Mouse (Mus musculus): Measurements from ENCODE around the gene Pacrg. TPM values are rescaled to one million over a fixed set of nuclear protein-coding genes. Genes with fewer than 3 reads are reported as not detected.

Gene Pacrg
- polyA plus RNA-seq, 1 experiment from 2014 or later = 6.7 TPM

GRCm38 (mm10) chr17:10521282-10521681, 318.8 kb downstream of the Pacrg start:
- WGBS = 88% methylated on average over 7 of the region's 7 CpGs
- no peak overlapping the region for H3K27ac ChIP-seq (ENCODE audit: low read length)
- H3K4me2 ChIP-seq (ENCODE audit: low read length) = no peak overlapping the region
- H3K9me3 ChIP-seq (ENCODE audit: control insufficient read depth, low read length) = no peaks in the 10 kb centered on the region
- H3K9ac ChIP-seq (replicated peaks; ENCODE audit: low read depth, low read length) = no peak overlapping the region
- H3K27me3 ChIP-seq (replicated peaks; ENCODE audit: control insufficient read depth, insufficient read depth, low read length) = no peaks in the 10 kb centered on the region
- ATAC-seq = no peak
- no peak overlapping the region for H3K4me3 ChIP-seq (replicated peaks; ENCODE audit: low read length)
- H3K4me1 ChIP-seq (replicated peaks; ENCODE audit: control insufficient read depth, insufficient read depth, low read length) = peaks cover 8% of the 10 kb centered on the region; the same call in 1 of the 2 replicates
- H3K36me3 ChIP-seq (ENCODE audit: control insufficient read depth, insufficient read depth) = no peaks in the 10 kb centered on the region

GRCm38 (mm10) chr17:10519506-10520155, 320.5 kb downstream of the Pacrg start:
- H3K9me3 ChIP-seq (ENCODE audit: control insufficient read depth, low read length) = no peaks in the 10 kb centered on the region
- WGBS = 5% methylated on average over 11 of the region's 11 CpGs
- no peak overlapping the region for H3K9ac ChIP-seq (replicated peaks; ENCODE audit: low read depth, low read length)
- peaks cover 12% of the 10 kb centered on the region for H3K4me1 ChIP-seq (replicated peaks; ENCODE audit: control insufficient read depth, insufficient read depth, low read length)
- ATAC-seq = no peak
- H3K27ac ChIP-seq (ENCODE audit: low read length) = 0 out of 2 replicates have a peak overlapping the region, but pooled peaks have one; percentile 12
- H3K4me2 ChIP-seq (ENCODE audit: low read length) = peak overlapping the region; percentile 41
- no peak overlapping the region for H3K4me3 ChIP-seq (replicated peaks; ENCODE audit: low read length)
- no peaks in the 10 kb centered on the region for H3K36me3 ChIP-seq (ENCODE audit: control insufficient read depth, insufficient read depth)
- no peaks in the 10 kb centered on the region for H3K27me3 ChIP-seq (replicated peaks; ENCODE audit: control insufficient read depth, insufficient read depth, low read length)

GRCm38 (mm10) chr17:10514812-10515211, 325.3 kb downstream of the Pacrg start:
- Histone ChIP-seq H3K9ac (replicated peaks; ENCODE audit: low read depth, low read length) (no peak overlapping the region), H3K4me2 (ENCODE audit: low read length) (no peak overlapping the region), H3K4me3 (replicated peaks; ENCODE audit: low read length) (no peak overlapping the region), H3K4me1 (replicated peaks; ENCODE audit: control insufficient read depth, insufficient read depth, low read length) (peaks cover 13% of the 10 kb centered on the region), H3K27ac (ENCODE audit: low read length) (no peak overlapping the region), H3K9me3 (ENCODE audit: control insufficient read depth, low read length) (no peaks in the 10 kb centered on the region), H3K36me3 (ENCODE audit: control insufficient read depth, insufficient read depth) (no peaks in the 10 kb centered on the region), H3K27me3 (replicated peaks; ENCODE audit: control insufficient read depth, insufficient read depth, low read length) (no peaks in the 10 kb centered on the region)
- WGBS = 51% methylated on average over 6 of the region's 6 CpGs
- ATAC-seq = no peak

GRCm38 (mm10) chr17:10510913-10511759, 329.0 kb downstream of the Pacrg start:
- Histone ChIP-seq H3K4me1 (replicated peaks; ENCODE audit: control insufficient read depth, insufficient read depth, low read length) (peaks cover 22% of the 10 kb centered on the region), H3K4me3 (replicated peaks; ENCODE audit: low read length) (no peak overlapping the region), H3K9me3 (ENCODE audit: control insufficient read depth, low read length) (no peaks in the 10 kb centered on the region), H3K36me3 (ENCODE audit: control insufficient read depth, insufficient read depth) (no peaks in the 10 kb centered on the region), H3K9ac (replicated peaks; ENCODE audit: low read depth, low read length) (no peak overlapping the region), H3K27me3 (replicated peaks; ENCODE audit: control insufficient read depth, insufficient read depth, low read length) (no peaks in the 10 kb centered on the region), H3K4me2 (ENCODE audit: low read length) (no peak overlapping the region), H3K27ac (ENCODE audit: low read length) (no peak overlapping the region)
- ATAC-seq = no peak
- 88% methylated on average over 10 of the region's 10 CpGs for WGBS

GRCm38 (mm10) chr17:10510467-10510866, 329.6 kb downstream of the Pacrg start:
- Histone ChIP-seq H3K4me3 (replicated peaks; ENCODE audit: low read length) (no peak overlapping the region), H3K27ac (ENCODE audit: low read length) (no peak overlapping the region), H3K4me2 (ENCODE audit: low read length) (no peak overlapping the region), H3K9ac (replicated peaks; ENCODE audit: low read depth, low read length) (no peak overlapping the region), H3K36me3 (ENCODE audit: control insufficient read depth, insufficient read depth) (no peaks in the 10 kb centered on the region), H3K4me1 (replicated peaks; ENCODE audit: control insufficient read depth, insufficient read depth, low read length) (peaks cover 22% of the 10 kb centered on the region), H3K27me3 (replicated peaks; ENCODE audit: control insufficient read depth, insufficient read depth, low read length) (no peaks in the 10 kb centered on the region), H3K9me3 (ENCODE audit: control insufficient read depth, low read length) (no peaks in the 10 kb centered on the region)
- WGBS = 74% methylated on average over 5 of the region's 5 CpGs
- ATAC-seq = no peak

GRCm38 (mm10) chr17:10508088-10508487, 332.0 kb downstream of the Pacrg start:
- Histone ChIP-seq H3K4me1 (replicated peaks; ENCODE audit: control insufficient read depth, insufficient read depth, low read length) (peaks cover 15% of the 10 kb centered on the region), H3K27me3 (replicated peaks; ENCODE audit: control insufficient read depth, insufficient read depth, low read length) (no peaks in the 10 kb centered on the region), H3K36me3 (ENCODE audit: control insufficient read depth, insufficient read depth) (no peaks in the 10 kb centered on the region), H3K4me2 (ENCODE audit: low read length) (0 out of 2 replicates have a peak overlapping the region, but pooled peaks have one; percentile 44), H3K27ac (ENCODE audit: low read length) (no peak overlapping the region; the same call in 1 of the 2 replicates), H3K9me3 (ENCODE audit: control insufficient read depth, low read length) (no peaks in the 10 kb centered on the region), H3K9ac (replicated peaks; ENCODE audit: low read depth, low read length) (no peak overlapping the region), H3K4me3 (replicated peaks; ENCODE audit: low read length) (no peak overlapping the region)
- WGBS = 38% methylated on average over 2 of the region's 2 CpGs
- peak; percentile 13; the same call in 1 of the 2 replicates for ATAC-seq

GRCm38 (mm10) chr17:10507466-10507865, 332.6 kb downstream of the Pacrg start:
- H3K36me3 ChIP-seq (ENCODE audit: control insufficient read depth, insufficient read depth) = no peaks in the 10 kb centered on the region
- H3K27ac ChIP-seq (ENCODE audit: low read length) = peak overlapping the region; percentile 54
- 6% methylated on average over 10 of the region's 10 CpGs for WGBS
- peak; percentile 96 for ATAC-seq
- 0 out of 2 replicates have a peak overlapping the region, but pooled peaks have one; percentile 4 for H3K4me3 ChIP-seq (replicated peaks; ENCODE audit: low read length)
- H3K9ac ChIP-seq (replicated peaks; ENCODE audit: low read depth, low read length) = no peak overlapping the region
- no peaks in the 10 kb centered on the region for H3K9me3 ChIP-seq (ENCODE audit: control insufficient read depth, low read length)
- peaks cover 15% of the 10 kb centered on the region for H3K4me1 ChIP-seq (replicated peaks; ENCODE audit: control insufficient read depth, insufficient read depth, low read length)
- H3K4me2 ChIP-seq (ENCODE audit: low read length) = peak overlapping the region; percentile 44
- H3K27me3 ChIP-seq (replicated peaks; ENCODE audit: control insufficient read depth, insufficient read depth, low read length) = no peaks in the 10 kb centered on the region

GRCm38 (mm10) chr17:10506896-10507295, 333.2 kb downstream of the Pacrg start:
- no peak overlapping the region for H3K27ac ChIP-seq (ENCODE audit: low read length)
- peak; percentile 59 for ATAC-seq

GRCm38 (mm10) chr17:10501439-10501838, 338.7 kb downstream of the Pacrg start:
- no peaks in the 10 kb centered on the region for H3K27me3 ChIP-seq (replicated peaks; ENCODE audit: control insufficient read depth, insufficient read depth, low read length)
- H3K4me1 ChIP-seq (replicated peaks; ENCODE audit: control insufficient read depth, insufficient read depth, low read length) = peaks cover 7% of the 10 kb centered on the region
- H3K27ac ChIP-seq (ENCODE audit: low read length) = no peak overlapping the region
- H3K36me3 ChIP-seq (ENCODE audit: control insufficient read depth, insufficient read depth) = no peaks in the 10 kb centered on the region
- H3K4me2 ChIP-seq (ENCODE audit: low read length) = no peak overlapping the region
- WGBS = 73% methylated on average over 2 of the region's 2 CpGs
- ATAC-seq = no peak
- no peak overlapping the region for H3K4me3 ChIP-seq (replicated peaks; ENCODE audit: low read length)
- no peak overlapping the region for H3K9ac ChIP-seq (replicated peaks; ENCODE audit: low read depth, low read length)
- H3K9me3 ChIP-seq (ENCODE audit: control insufficient read depth, low read length) = no peaks in the 10 kb centered on the region

More at GRCm38 (mm10) chr17:10506896-10507295, 333.2 kb downstream of the Pacrg start:
- Histone ChIP-seq H3K9ac (replicated peaks; ENCODE audit: low read depth, low read length) (no peak overlapping the region), H3K4me1 (replicated peaks; ENCODE audit: control insufficient read depth, insufficient read depth, low read length) (peaks cover 15% of the 10 kb centered on the region), H3K27me3 (replicated peaks; ENCODE audit: control insufficient read depth, insufficient read depth, low read length) (no peaks in the 10 kb centered on the region), H3K36me3 (ENCODE audit: control insufficient read depth, insufficient read depth) (no peaks in the 10 kb centered on the region), H3K4me2 (ENCODE audit: low read length) (peak overlapping the region; percentile 44; the same call in 1 of the 2 replicates), H3K4me3 (replicated peaks; ENCODE audit: low read length) (no peak overlapping the region), H3K9me3 (ENCODE audit: control insufficient read depth, low read length) (no peaks in the 10 kb centered on the region)
- 25% methylated on average over 3 of the region's 3 CpGs for WGBS

All from forebrain, embryonic 16.5 days (tissue).